Mouse (Mus musculus): ENCODE data around the gene Ppil2. TPM values are rescaled to one million over a fixed set of nuclear protein-coding genes. Genes with fewer than 3 reads are reported as not detected.
A peak's percentile ranks its signal among the peaks of the same experiment; 100 is the strongest.

The Ppil2 gene
- 150 and 156 TPM in 2 replicates for polyA plus RNA-seq (2014; fragmentation: Nextera tagmentation; extraction: Ambion mirVana)

DNA sequence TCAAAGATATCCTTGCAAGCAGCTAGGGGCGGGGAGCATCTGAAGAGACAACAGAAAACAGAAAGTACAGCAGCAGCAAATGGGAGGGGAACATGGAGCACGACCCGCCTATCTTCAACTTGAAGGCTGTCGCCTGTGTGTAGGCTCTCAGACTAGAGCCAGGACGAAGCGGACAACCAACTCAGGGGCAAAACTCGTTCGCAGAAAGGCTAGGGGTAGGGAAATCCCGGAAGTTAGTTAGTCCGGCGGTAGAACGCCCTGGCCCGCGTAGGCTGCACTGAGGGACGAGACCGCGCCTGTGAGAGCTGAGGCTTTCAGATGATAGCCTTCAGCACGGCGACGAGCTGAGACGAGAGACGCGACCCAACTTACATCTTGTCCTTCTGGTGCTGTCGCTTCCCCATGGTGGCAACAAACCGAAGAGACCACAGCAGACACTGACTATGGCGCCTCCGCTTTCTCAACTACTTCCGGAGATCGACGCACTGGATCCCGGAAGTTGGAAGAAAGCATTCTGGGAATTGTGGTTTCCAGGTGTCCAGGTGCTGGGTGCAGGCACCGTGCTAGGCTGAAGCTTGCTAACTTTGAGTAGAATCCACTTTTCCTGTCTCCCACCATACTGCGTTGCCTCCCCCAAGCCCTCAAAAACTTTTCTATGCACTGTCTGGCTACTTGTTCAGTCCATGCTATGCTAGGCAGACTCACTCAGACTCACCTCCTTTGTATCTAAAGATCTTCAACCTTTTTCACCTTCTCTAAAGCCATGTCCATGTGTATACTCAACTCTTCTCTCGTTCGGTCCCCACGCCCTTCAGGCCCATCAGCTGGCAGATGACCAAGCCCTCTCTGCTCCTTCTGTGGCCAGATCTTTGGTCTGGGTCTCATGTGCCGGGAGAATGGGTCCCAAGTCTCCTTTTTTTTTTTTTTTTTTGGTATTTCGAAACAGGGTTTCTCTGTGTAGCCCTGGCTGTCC lies at the start of gene Ppil2:
Gene Ppil2, minus strand, starts transcription at position 487 of the 973 bp plus-strand sequence.
- no peaks in the 10 kb centered on the region for H3K27me3 ChIP-seq (ENCODE audit: control insufficient read depth, insufficient read depth, low read length)
- H3K4me2 ChIP-seq (ENCODE audit: low read depth): peak within 1 kb of the TSS; percentile 66
- peaks cover 7% of the 10 kb centered on the region; the same call in 1 of the 2 replicates for H3K36me3 ChIP-seq (ENCODE audit: control insufficient read depth, insufficient read depth, low read length)
- H3K4me1 ChIP-seq (ENCODE audit: control insufficient read depth, insufficient read depth, low read length): peaks cover 4% of the 10 kb centered on the region
- H3K4me3 ChIP-seq (ENCODE audit: low read depth, low read length): peak within 1 kb of the TSS; percentile 92
- 7% methylated on average over 37 of the region's 38 CpGs for WGBS
- peak within 1 kb of the TSS; percentile 76 for H3K9ac ChIP-seq (ENCODE audit: low read length)
- no peak within 1 kb of the TSS for H3K27ac ChIP-seq (ENCODE audit: low read depth, low read length)
- DNase-seq (ENCODE audit: low spot score) (peak; percentile 80), ATAC-seq (ENCODE audit: insufficient read depth, low FRiP score, low TSS enrichment) (peak; percentile 87)
- H3K9me3 ChIP-seq (ENCODE audit: control insufficient read depth, low read length): no peaks in the 10 kb centered on the region

DNA sequence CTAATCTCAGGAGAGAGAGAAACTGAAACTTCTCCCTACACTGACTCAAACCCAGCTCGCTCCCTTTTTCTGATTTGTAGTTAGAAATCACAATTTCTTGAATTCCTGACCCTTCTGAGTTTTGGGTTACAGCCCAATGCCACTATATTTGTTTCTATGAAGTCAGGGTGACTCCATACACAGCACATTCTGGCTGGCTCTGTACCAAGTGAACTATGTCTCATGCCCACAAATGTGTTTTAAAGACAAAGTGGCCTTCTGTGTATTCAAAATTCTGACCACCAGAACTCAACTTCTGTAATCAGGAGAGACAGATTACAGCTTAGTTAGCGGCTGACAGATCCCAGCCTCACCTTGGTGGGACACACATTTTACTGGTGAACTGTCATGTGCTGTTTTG lies 43.3 kb upstream of the Ppil2 start:
- WGBS: 87% methylated on average over 2 of the region's 2 CpGs
- peaks cover 6% of the 10 kb centered on the region for H3K36me3 ChIP-seq (ENCODE audit: control insufficient read depth, insufficient read depth, low read length)
- no peaks in the 10 kb centered on the region for H3K27me3 ChIP-seq (ENCODE audit: control insufficient read depth, insufficient read depth, low read length)

DNA sequence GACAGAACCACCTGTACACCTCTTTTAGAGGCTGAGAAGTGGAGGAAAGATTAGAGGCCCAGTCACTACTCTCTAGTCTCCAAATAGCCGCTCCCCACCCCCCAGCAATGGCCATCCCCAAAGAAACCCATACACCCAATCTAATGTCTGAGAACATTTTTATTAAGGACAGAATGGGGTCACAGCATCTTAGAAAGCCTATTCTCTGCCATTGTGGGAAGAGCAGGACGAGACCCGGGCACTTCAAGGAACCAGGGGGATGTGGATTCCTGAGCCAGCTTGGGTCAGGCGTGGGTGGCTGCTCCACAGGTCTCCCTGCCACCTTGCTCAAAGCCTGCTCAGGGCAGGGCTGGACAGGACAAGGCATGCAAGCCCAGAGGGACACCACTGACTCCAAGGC lies 40.8 kb upstream of the Ppil2 start:
- no peak overlapping the region for H3K4me3 ChIP-seq (ENCODE audit: low read depth, low read length)
- no peak for ATAC-seq (ENCODE audit: insufficient read depth, low FRiP score, low TSS enrichment)
- no peak overlapping the region for H3K4me2 ChIP-seq (ENCODE audit: low read depth)
- DNase-seq (ENCODE audit: low spot score): no peak
- peaks cover 6% of the 10 kb centered on the region for H3K36me3 ChIP-seq (ENCODE audit: control insufficient read depth, insufficient read depth, low read length)
- no peaks in the 10 kb centered on the region for H3K9me3 ChIP-seq (ENCODE audit: control insufficient read depth, low read length)
- WGBS: 97% methylated on average over 4 of the region's 4 CpGs
- H3K4me1 ChIP-seq (ENCODE audit: control insufficient read depth, insufficient read depth, low read length): peaks cover 12% of the 10 kb centered on the region; the same call in 1 of the 2 replicates
- no peak overlapping the region for H3K27ac ChIP-seq (ENCODE audit: low read depth, low read length)
- H3K9ac ChIP-seq (ENCODE audit: low read length): no peak overlapping the region
- H3K27me3 ChIP-seq (ENCODE audit: control insufficient read depth, insufficient read depth, low read length): peaks cover 13% of the 10 kb centered on the region

More for the DNA sequence above, 43.3 kb upstream of the Ppil2 start:
- DNase-seq (ENCODE audit: low spot score) (no peak), ATAC-seq (ENCODE audit: insufficient read depth, low FRiP score, low TSS enrichment) (no peak)
- no peak overlapping the region for H3K4me3 ChIP-seq (ENCODE audit: low read depth, low read length)
- no peak overlapping the region for H3K4me2 ChIP-seq (ENCODE audit: low read depth)
- H3K9ac ChIP-seq (ENCODE audit: low read length): no peak overlapping the region
- H3K27ac ChIP-seq (ENCODE audit: low read depth, low read length): no peak overlapping the region
- no peaks in the 10 kb centered on the region for H3K4me1 ChIP-seq (ENCODE audit: control insufficient read depth, insufficient read depth, low read length)
- no peaks in the 10 kb centered on the region for H3K9me3 ChIP-seq (ENCODE audit: control insufficient read depth, low read length)

DNA sequence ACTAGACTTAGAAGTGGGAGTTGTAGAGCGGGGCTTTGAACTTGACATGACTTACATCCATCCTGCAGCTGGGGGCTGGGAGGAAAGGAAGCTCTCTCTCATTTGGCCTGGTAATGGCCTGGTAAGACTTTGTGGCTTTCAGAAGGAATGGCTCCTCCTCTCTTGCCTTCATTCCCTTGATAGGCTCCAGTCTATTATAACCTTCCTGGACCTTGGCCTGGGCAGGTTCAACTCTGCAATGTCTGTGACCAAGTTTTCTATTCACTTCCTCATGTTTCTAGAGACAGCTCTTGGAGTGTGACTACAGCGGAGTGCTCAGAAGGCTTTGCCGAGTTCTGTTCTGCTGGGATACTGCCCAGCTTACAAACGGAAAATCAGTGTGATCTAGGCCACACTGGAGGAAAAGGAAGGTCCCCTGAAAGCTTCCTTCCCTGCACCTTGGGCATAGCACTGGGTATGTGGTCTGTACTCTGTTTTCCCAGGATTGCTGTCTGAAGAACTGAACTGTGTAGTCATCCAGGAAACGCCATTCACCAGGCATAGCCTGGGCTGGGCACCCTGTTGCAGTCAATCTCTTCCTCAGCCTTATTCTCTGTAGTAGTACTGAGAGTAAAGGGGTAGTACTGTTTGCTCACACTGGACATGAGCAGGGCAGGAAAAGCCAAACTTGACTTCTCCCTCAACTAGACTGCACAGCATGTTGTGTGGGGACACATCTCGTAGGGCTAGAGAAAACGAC lies 39.6 kb upstream of the Ppil2 start:
- Histone ChIP-seq H3K36me3 (ENCODE audit: control insufficient read depth, insufficient read depth, low read length) (peaks cover 6% of the 10 kb centered on the region), H3K4me1 (ENCODE audit: control insufficient read depth, insufficient read depth, low read length) (peaks cover 12% of the 10 kb centered on the region; the same call in 1 of the 2 replicates), H3K9me3 (ENCODE audit: control insufficient read depth, low read length) (no peaks in the 10 kb centered on the region), H3K4me3 (ENCODE audit: low read depth, low read length) (no peak overlapping the region), H3K27me3 (ENCODE audit: control insufficient read depth, insufficient read depth, low read length) (peaks cover 13% of the 10 kb centered on the region), H3K4me2 (ENCODE audit: low read depth) (no peak overlapping the region), H3K9ac (ENCODE audit: low read length) (no peak overlapping the region), H3K27ac (ENCODE audit: low read depth, low read length) (no peak overlapping the region)
- no peak for DNase-seq (ENCODE audit: low spot score)
- 88% methylated on average over 7 of the region's 7 CpGs for WGBS
- ATAC-seq (ENCODE audit: insufficient read depth, low FRiP score, low TSS enrichment): no peak

DNA sequence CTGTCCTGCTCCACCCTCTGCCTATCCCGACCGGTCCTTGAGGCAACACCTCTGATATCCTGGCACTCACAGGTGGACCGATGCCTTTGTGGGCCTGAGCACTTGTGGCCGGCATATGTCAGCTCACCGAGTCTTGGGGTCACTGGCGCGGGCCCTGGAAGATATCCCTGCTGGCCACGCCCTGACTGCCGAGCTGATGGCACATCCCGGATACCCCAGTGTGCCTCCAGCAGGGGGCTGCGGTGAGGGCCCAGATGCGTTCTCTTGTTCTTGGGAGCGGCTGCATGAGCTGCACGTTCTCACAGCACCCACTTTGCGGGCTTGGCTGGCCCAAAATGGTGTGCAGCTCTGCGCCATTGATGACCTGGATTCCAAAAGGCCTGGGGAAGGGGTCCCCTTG lies 37.0 kb upstream of the Ppil2 start:
- H3K4me3 ChIP-seq (ENCODE audit: low read depth, low read length): peak overlapping the region; percentile 57
- peaks cover 13% of the 10 kb centered on the region for H3K27me3 ChIP-seq (ENCODE audit: control insufficient read depth, insufficient read depth, low read length)

DNA sequence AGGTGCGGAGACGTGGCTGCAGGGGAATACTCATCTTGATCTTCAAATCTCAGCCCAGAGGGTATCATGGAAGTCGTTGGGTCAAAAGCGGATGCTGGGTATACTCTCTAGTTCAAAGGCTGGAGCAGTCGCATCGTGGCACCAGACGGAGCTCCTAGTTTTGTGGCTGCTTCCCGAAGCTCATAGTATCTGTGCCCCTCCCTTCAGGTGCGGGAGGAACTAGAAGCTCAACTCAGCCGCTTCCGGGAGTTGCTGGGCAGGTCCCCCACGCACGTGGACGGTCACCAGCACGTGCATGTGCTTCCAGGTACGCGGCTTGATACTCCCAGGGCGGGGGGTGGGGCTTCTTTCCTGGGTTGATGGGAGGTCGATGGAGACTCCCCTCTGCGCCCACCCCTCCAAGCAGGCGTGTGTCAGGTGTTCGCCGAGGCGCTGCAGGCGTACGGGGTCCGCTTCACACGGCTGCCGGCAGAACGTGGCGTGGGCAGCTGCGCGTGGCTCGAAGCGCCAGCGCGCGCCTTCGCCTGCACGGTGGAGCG lies 36.4 kb upstream of the Ppil2 start:
- H3K4me1 ChIP-seq (ENCODE audit: control insufficient read depth, insufficient read depth, low read length): peaks cover 12% of the 10 kb centered on the region; the same call in 1 of the 2 replicates
- peaks cover 4% of the 10 kb centered on the region; the same call in 1 of the 2 replicates for H3K36me3 ChIP-seq (ENCODE audit: control insufficient read depth, insufficient read depth, low read length)
- no peak for DNase-seq (ENCODE audit: low spot score)
- no peak overlapping the region for H3K27ac ChIP-seq (ENCODE audit: low read depth, low read length)
- WGBS: under 1% methylated on average over 41 of the region's 41 CpGs
- peaks cover 13% of the 10 kb centered on the region for H3K27me3 ChIP-seq (ENCODE audit: control insufficient read depth, insufficient read depth, low read length)
- H3K4me3 ChIP-seq (ENCODE audit: low read depth, low read length): peak overlapping the region; percentile 57
- ATAC-seq (ENCODE audit: insufficient read depth, low FRiP score, low TSS enrichment): peak; percentile 29
- H3K4me2 ChIP-seq (ENCODE audit: low read depth): peak overlapping the region; percentile 95
- peak overlapping the region; percentile 45 for H3K9ac ChIP-seq (ENCODE audit: low read length)
- no peaks in the 10 kb centered on the region for H3K9me3 ChIP-seq (ENCODE audit: control insufficient read depth, low read length)

More for the DNA sequence above, 37.0 kb upstream of the Ppil2 start:
- H3K36me3 ChIP-seq (ENCODE audit: control insufficient read depth, insufficient read depth, low read length): peaks cover 4% of the 10 kb centered on the region
- peak overlapping the region; percentile 95 for H3K4me2 ChIP-seq (ENCODE audit: low read depth)
- peak overlapping the region; percentile 45; the same call in 1 of the 2 replicates for H3K9ac ChIP-seq (ENCODE audit: low read length)
- DNase-seq (ENCODE audit: low spot score) (peak; percentile 68), ATAC-seq (ENCODE audit: insufficient read depth, low FRiP score, low TSS enrichment) (0 out of 2 replicates have a peak, but pooled peaks have one; percentile 13)
- 6% methylated on average over 16 of the region's 16 CpGs for WGBS
- H3K27ac ChIP-seq (ENCODE audit: low read depth, low read length): no peak overlapping the region
- peaks cover 12% of the 10 kb centered on the region; the same call in 1 of the 2 replicates for H3K4me1 ChIP-seq (ENCODE audit: control insufficient read depth, insufficient read depth, low read length)
- H3K9me3 ChIP-seq (ENCODE audit: control insufficient read depth, low read length): no peaks in the 10 kb centered on the region

DNA sequence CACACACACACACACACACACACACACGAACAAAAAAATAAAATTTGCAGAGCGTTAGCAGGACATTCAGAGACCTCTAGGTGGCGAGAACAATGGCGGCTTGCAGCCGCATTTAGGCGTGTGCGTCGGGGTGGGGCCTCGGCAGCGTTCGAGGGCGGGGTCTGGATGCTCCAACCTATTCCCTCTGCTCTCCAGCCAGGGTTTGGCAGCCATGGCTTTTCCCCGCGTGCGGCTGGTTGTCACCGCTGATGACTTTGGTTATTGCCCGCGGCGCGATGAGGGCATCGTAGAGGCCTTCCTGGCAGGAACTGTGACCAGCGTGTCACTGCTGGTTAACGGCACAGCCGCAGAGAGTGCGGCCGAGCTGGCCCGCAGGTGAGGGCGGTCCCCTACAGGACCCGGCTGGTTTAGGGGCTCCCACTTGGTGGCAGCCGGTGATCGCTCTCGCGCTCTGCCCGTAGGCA lies 35.7 kb upstream of the Ppil2 start, which contains the start of gene Ccdc116:
Gene Ccdc116, minus strand, starts transcription at position 458 of the 464 bp plus-strand sequence.
- H3K27me3 ChIP-seq (ENCODE audit: control insufficient read depth, insufficient read depth, low read length): peaks cover 13% of the 10 kb centered on the region
- peak within 1 kb of the TSS; percentile 95 for H3K4me2 ChIP-seq (ENCODE audit: low read depth)
- H3K4me1 ChIP-seq (ENCODE audit: control insufficient read depth, insufficient read depth, low read length): peaks cover 12% of the 10 kb centered on the region; the same call in 1 of the 2 replicates
- peak; percentile 90 for DNase-seq (ENCODE audit: low spot score)
- H3K36me3 ChIP-seq (ENCODE audit: control insufficient read depth, insufficient read depth, low read length): no peaks in the 10 kb centered on the region; the same call in 1 of the 2 replicates
- no peaks in the 10 kb centered on the region for H3K9me3 ChIP-seq (ENCODE audit: control insufficient read depth, low read length)
- H3K27ac ChIP-seq (ENCODE audit: low read depth, low read length): no peak within 1 kb of the TSS
- peak within 1 kb of the TSS; percentile 45 for H3K9ac ChIP-seq (ENCODE audit: low read length)
- peak within 1 kb of the TSS; percentile 57 for H3K4me3 ChIP-seq (ENCODE audit: low read depth, low read length)
- 0% methylated on average over 34 of the region's 34 CpGs for WGBS
- ATAC-seq (ENCODE audit: insufficient read depth, low FRiP score, low TSS enrichment): peak; percentile 82

DNA sequence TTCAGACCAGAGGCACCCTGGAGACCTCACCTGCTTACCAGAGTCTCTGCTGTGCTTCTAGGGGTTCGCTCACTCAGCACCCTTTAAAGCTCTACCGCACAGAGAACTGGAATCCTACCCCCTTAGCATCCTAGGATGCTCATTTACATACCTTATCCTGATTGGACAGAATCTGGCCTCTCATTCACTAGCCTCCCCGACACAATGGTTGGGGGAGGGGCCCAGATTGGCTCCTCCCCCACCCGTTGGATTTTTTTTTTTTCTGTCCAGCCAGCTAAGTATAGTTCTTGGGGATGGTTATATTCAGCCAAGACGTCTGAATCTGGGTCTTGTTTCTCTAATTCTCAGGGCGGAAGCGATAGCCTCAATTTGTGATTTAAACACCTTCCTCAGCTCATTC lies 33.3 kb upstream of the Ppil2 start, which contains the start of gene Ydjc:
Gene Ydjc, plus strand, starts transcription at position 283 of the 400 bp plus-strand sequence.
- ATAC-seq (ENCODE audit: insufficient read depth, low FRiP score, low TSS enrichment) (no peak), DNase-seq (ENCODE audit: low spot score) (peak; percentile 48)
- Histone ChIP-seq H3K4me1 (ENCODE audit: control insufficient read depth, insufficient read depth, low read length) (peaks cover 12% of the 10 kb centered on the region; the same call in 1 of the 2 replicates), H3K27ac (ENCODE audit: low read depth, low read length) (no peak within 1 kb of the TSS), H3K4me2 (ENCODE audit: low read depth) (no peak within 1 kb of the TSS), H3K9ac (ENCODE audit: low read length) (no peak within 1 kb of the TSS), H3K36me3 (ENCODE audit: control insufficient read depth, insufficient read depth, low read length) (no peaks in the 10 kb centered on the region), H3K27me3 (ENCODE audit: control insufficient read depth, insufficient read depth, low read length) (peaks cover 13% of the 10 kb centered on the region), H3K9me3 (ENCODE audit: control insufficient read depth, low read length) (no peaks in the 10 kb centered on the region), H3K4me3 (ENCODE audit: low read depth, low read length) (no peak within 1 kb of the TSS)
- 20% methylated on average over 7 of the region's 7 CpGs for WGBS

Data from neural tube, embryonic 11.5 days (tissue).